Mouse (Mus musculus) urinary bladder, postnatal 14 days (tissue): Measurements from ENCODE around the gene Gm3033.
"Not testable (repeated sequence)": the region's sequence is repeated elsewhere in the genome, so short reads cannot be mapped to it uniquely, and the experiment has no call there.

ENCODE experiments used
- DNase-seq: peaks from one replicate; pipeline ENCODE4 v3.0.0; 2021; ENCODE audit warnings: low spot score

Gene Gm3033

DNA sequence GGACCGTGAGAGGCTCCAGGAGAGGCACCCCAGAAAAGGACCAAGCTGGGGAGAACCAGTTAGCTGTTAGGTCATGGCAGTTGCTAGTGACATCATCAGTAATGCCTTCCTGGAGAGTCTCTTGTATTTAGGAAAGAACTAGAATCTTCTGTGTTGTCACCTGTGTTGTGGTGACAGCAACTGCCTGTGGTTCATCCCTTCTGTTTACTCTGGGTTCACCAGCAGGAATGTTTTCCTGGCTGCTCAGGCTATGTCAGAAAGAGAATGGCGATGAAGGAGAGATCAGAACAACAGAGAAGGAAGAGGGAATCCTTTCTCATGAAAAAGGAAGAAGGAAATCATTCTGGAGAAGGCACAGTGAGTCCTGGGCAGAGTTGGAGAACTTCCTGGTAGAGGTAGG, at the start of gene Gm3033:
TSS of gene Gm3033 (plus strand) at position 301 of the 400 bp plus-strand sequence.
- DNase-seq: not testable (repeated sequence)

DNA sequence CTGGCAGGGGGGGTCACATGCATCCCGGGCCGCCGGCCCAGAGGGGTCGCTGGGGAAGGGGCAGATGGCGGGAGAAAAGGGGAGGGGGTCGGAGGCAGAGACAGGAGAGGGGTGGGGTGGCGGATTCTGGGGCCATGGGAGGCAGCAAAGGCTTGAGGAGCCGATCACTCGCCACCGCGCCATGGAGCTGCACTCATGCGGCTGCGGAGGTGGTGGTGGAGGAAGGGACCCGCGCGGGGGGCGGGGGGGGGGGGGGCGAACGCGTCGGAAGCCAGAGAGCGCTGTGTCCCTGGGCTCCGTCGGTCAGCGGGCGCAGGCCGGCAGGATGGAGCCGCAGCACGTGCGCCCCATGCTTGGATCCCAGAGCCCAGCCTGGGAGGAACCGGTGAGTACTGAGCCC, 36.3 kb upstream of the Gm3033 start, which contains the start of gene Gm3002:
TSS of gene Gm3002 (plus strand) at position 301 of the 400 bp plus-strand sequence.
- not testable (repeated sequence) for DNase-seq

DNA sequence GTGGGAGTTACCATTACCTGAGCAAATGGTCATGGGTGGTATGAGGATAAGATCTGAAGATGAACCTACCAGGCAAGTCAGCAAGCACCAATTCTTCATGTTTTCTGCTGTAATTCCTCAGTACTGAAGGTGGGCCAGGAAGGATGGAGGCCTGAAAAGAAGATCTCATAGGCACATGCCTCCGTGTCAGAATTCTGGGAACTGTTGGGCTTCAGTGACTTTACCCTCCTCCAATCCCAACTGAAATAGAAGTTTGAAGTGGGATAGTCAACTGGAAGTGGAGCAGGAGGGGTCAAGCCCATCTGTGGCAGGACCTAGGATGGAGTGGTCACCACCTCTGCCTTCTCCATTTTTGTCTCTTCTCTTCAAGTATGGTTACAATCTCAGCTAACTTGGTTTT, 37.8 kb downstream of the Gm3033 start, which contains the start of gene Gm2916:
TSS of gene Gm2916 (plus strand) at position 301 of the 400 bp plus-strand sequence.
- not testable (repeated sequence) for DNase-seq
